Mouse (Mus musculus) WW6 (cell line): ENCODE measurements around the gene Sdk2.

Source experiments
- DNase-seq: peaks from one replicate; pipeline ENCODE4 v3.0.0-alpha.2; 2013; ENCODE audit warnings: low read depth, low spot score

Gene Sdk2

GRCm38 (mm10) chr11:114066951-114067762 is at the start of gene Sdk2:
TSS of gene Sdk2 (minus strand) at chr11:114067046.
- DNase-seq = peak; percentile 34

- no peak for DNase-seq
Observed at GRCm38 (mm10) chr11:114115077-114115476, 48.2 kb upstream of the Sdk2 start.

DNA sequence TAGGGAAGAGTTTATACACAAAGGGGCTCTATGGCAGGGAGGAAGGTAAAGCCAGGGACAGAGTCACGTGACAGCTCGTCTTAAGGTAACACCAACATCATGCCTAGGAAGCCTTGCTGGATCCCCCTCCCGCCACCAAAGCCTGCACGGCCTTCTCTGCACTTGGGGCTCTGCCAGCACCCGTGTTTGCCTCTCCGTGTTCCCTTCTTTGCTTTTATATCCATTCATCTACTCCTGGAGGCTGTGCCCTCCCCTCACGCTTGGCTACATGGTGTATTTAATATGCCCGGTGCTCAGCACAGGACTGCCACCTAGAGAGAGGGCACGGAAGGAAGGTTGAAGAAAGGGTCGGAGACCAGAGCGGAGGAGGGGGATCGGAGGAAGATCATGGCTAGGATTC is 47.8 kb upstream of the Sdk2 start:
- no peak for DNase-seq

DNA sequence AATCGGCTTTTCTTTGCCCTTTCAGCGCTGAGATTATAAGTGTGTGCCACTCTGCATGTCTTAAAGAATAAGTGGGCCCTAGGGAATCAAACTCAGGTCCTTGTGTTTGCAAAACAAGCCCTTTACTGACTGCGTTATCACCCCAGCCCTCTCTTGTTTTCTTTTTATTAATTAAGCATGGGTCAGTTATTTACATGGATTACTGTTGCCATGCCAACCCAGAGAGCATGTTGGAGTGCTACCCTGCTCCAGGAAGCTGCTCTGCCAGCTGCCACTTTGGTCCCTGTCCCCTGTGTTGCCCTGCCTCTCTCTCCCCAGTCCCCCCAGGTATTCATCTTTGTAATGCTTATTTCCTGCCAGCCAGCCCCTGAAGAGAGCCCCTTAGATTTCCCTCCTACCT is 44.0 kb upstream of the Sdk2 start:
- DNase-seq = no peak

- DNase-seq = no peak
Observed at GRCm38 (mm10) chr11:114093636-114094035, 26.8 kb upstream of the Sdk2 start.

- no peak for DNase-seq
Observed at GRCm38 (mm10) chr11:114093175-114093574, 26.3 kb upstream of the Sdk2 start.

DNA sequence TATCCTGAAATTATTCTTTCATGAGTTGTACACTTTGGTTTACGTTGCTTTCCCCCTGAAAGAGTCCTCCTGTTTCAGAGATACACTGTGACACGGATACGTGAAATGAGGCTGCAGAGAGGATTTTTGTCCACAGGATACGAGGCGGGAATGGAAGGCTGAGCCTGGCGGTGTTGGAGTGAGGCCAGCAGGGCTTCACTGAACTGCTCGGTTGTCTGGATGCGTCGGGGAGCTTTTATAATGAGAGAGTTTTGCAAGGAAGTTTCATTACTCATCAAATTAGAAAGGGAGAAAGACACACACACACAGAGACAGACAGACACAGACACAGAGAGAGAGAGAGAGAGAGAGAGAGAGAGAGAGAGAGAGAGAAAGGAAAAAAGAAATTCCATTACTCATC is 13.8 kb upstream of the Sdk2 start:
- DNase-seq = no peak

DNA sequence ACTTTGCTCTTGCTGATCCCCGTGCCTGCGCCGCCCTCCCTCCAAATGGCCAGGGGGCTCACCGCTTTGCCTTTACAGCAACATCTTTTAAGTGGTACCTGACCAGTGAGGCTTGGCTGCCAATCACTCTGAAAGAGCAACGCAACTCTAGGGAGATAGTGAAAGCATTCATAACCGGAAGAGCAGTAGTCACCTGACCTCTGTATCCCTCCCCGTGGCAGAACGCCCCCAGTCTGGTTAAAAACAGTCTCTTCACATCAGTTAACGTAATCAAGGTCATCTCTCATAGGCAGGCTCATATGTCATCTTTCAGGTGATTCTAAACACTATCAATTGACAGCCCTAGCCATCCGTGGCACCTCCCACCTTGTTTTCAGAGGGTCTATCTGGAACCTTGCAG is 5.8 kb upstream of the Sdk2 start:
- DNase-seq = no peak

- DNase-seq = peak; percentile 58
Observed at GRCm38 (mm10) chr11:114071998-114072397, 5.2 kb upstream of the Sdk2 start.

DNA sequence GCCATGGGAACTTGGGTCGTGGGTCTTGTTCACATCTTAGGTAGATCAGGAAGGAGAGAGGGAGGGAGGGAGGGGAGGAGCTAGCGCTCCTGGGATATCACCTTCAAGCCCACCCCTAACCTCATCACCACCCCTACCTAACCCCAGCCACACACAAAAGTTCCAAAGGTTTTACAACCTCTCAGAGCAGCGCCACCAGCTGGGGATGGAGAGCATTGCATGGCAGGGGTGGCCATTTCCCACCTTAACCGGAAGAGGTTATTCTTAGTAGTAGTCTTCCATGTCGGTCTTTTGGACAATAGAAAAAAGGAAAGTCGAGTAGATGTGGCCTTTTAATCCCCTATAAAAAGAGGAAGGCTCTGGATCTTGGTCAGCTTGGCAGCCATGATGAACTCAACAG is 4.0 kb upstream of the Sdk2 start:
- peak; percentile 38 for DNase-seq

DNA sequence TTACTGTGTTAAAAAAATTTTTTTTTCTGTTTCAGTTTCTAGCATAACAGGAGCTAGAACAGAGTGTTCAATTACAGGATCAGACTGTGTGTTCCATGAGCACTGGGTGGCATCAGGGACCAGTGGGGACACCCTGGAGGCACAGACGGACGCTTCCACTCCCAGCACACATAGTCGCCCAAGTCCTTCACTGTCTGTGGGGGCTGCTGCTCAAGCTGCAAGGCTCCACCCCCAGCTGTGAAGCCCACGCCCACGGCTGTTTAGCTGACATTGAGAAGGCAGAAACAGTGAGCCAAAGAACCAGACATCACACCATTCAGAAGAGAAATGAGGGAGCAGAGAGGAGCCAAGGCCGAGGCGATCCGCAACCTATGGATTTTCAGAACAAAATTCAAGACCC is 3.3 kb upstream of the Sdk2 start:
- DNase-seq = no peak

- DNase-seq = peak; percentile 55
Observed at GRCm38 (mm10) chr11:114068390-114068789, 1.5 kb upstream of the Sdk2 start.

DNA sequence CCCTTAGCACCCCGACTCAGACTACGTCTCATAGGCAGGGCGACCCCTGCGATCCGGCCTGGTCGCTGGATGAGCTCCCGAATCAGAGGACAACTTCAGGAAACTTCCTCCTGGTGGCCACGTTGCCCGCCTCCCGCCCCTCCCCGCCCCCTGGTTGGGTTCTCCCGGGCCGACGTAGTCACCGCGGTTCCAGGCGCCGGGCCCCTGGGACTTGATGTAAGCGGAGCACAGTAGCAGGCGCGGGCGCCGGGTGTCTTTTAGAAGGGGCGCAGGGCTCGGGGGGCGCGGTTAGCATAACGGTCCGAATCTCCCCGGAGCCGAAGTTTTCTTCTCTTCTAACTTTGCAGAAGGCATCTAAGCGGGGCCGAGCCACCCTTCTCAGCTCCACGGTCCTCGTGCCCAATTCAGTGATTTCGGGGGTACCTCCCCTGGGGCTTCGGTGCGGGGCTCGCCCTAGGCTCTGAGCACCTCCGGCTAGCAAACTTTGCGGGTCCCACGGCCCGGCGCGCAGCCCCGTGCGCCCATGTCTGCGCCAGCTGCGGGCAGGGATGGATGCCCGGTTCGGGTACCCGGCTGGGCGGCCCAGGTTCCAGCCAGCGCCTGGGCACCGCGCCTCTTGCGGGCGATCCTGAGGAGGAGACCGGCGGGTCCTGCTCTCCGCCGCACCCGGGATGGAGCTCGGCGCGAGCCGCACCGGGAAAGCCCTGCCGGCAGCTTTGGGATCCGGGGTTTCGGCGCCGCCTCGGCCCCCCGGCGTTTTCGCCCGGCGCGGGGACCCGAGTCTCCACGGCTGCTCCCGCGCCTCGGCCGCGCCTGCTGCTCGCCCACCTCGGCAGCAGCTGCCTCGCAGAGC is 522 bp downstream of the Sdk2 start:
- DNase-seq = peak; percentile 22

GRCm38 (mm10) chr11:114065596-114065995 is 1.2 kb downstream of the Sdk2 start:
- DNase-seq = no peak

DNA sequence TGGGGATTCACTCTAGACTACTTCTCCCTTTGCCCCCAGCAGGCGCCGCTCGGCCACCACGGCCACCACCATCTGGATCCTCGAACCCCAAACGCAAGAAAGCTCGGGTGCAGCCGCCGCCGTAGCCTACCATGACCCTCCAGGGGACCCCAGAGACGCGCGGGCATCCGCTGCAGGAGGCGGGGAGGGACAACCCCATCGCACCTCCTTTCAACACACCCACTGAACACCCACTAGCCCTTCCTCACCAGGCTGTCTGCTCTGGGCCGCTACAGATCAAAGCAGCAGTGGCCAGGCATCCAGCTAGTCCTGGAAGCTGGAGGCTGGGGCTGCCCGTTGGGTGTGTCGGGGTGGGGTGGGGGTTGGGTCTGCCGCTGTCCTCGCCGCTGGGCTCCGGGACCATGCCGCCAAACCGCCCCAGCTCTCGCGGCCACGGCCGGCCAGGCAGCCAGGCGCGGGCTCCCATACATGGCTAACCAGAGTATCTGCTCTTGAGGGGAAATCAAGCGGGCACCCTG is 1.9 kb downstream of the Sdk2 start:
- DNase-seq = no peak

DNA sequence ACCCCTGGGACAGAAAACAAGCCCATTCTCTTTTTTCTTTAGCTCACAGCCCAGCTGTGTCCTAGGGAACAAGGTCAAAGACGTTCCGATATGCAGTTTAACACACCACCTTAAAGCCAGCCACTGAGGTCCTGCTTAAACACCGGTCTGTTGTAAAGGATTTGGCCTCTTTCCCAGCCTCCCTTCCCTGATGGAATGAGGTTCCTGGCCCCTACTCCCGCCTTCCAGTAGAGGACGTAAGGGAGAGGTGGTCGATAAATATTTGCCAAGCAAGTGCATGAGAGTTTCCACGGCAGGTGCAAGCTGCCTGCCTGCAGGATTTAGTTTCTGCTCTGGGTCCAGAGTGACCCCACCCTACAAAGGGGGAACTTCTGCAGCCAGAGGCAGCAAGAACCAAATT is 4.9 kb downstream of the Sdk2 start:
- DNase-seq = no peak

DNA sequence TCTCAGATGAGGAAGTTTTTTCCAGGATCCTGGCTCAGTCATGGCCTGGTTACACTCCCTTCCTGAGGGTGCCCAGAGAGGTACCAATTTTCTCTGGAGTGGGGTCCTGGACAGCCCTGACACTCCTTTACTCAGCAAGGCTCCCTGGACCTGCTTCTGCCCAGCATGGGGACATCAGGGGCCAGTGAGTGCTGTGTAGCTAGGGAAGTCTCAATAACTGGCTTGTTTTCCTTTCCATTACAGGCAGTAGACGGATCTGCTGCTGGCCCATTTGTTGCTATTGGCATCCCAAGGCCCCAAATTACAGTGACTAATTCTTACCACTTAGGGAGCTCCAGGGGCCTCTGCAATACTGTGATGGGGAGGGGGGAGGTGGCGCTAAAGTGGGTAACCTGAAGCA is 5.6 kb downstream of the Sdk2 start:
- no peak for DNase-seq

GRCm38 (mm10) chr11:114056351-114056750 is 10.5 kb downstream of the Sdk2 start:
- DNase-seq = no peak

DNA sequence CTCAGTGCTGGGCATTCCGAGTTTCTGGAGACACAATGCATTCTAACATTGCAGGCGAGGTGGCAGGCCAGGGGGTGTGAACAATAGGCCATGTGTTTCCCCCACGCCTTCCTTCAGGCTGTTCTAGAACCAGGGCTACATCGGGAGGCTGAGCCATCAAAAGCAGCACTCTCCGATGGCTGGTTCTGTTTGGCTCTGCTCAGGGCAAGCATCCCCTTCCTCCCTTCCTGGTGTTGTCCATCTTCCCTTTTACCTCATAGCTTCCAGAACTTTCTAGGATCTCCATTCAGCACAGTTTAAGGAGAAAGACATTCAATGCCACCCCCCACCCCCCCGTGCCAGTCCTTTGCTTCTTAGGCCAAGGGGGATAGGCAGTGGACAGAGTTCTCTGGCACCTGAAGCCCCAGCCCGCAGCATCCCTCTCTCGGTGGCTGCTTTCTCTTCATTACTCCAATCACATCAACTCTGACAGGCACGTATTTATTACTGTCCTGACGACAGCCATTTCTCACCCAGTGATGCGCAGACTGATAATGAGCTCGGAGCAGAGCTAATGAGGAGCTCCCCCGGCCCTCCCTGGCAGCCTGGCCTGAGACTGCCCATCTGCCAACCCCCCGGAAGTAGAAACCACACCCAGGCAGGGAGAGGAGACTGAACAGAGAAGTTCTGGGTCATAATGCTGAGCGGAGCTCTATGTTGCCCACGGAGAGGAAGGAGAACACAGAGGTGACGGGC is 12.1 kb downstream of the Sdk2 start:
- DNase-seq = no peak

DNA sequence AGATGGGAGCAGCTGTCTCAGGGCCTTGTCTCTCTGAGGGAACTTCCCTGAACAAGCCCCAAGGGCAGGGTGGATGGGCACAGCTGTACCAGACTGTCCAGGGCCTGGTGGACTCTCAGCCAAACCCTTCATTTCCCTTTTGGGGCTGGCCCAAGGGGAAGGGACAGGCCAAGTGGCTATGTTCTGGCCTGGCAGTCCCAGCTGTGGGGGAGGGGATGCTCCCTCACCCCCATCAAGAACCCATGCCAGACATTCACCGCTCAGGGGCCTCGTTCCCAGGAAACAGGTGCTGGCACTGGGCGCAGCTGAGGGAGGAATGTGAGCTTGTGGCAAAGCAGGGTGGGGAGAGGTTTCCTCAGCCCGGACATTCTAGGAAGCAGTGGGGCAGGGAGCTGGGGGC is 15.5 kb downstream of the Sdk2 start:
- no peak for DNase-seq

DNA sequence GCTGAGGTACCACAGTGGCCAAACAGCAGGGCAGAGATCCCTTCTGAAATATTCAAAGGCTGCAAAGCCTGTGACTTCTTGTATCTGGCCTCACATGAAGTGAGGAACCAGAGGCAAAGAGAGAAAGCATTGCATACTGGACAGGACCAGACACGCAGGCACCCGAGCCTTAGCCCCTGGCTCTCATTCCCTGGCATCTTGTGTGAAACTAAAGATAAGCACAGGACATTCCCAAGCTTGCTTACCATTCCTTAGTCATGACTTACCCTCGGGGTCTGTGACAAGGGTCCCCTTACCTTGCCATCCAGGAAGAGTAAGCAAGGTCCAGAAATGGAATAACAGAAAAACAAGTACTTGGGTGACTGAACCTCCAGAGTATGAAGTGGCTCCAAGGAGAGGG is 16.3 kb downstream of the Sdk2 start:
- no peak for DNase-seq

- no peak for DNase-seq
Observed at GRCm38 (mm10) chr11:114047887-114048331, 18.9 kb downstream of the Sdk2 start.
